Mouse (Mus musculus) CH12.LX (cell line): ENCODE data around the gene Sel1l. TPM values are rescaled to one million over a fixed set of nuclear protein-coding genes. Genes with fewer than 3 reads are reported as not detected.

ENCODE experiments used
- DNase-seq: peaks from one replicate; pipeline ENCODE4 v3.0.0-alpha.2; 2013; ENCODE audit errors: extremely low read depth
- H3K27ac ChIP-seq: 2 replicates; pipeline ENCODE4 v1.5.1; 2012; ENCODE audit warnings: low read depth, mild to moderate bottlenecking, control low read depth, moderate library complexity; ENCODE audit not compliant: insufficient read depth
- H3K27me3 ChIP-seq: replicated peaks from 2 replicates; pipeline ENCODE3; 2012; ENCODE audit warnings: inconsistent platforms
- H3K36me3 ChIP-seq, 2 experiments: replicated peaks in 1 of 2; 2 replicates each; pipeline versions ENCODE3 to v1.6.1; 2012; ENCODE audit warnings: inconsistent platforms in 1 of 2, low read length in 1 of 2, mild to moderate bottlenecking in 1 of 2, mixed read lengths in 1 of 2, moderate library complexity in 1 of 2; ENCODE audit not compliant: control insufficient read depth in 1 of 2, insufficient read depth in 1 of 2
- H3K4me1 ChIP-seq, 2 experiments: 2 replicates each; pipeline ENCODE4 v1.6.1; 2012; ENCODE audit warnings: inconsistent platforms in 1 of 2, moderate library complexity in 1 of 2; ENCODE audit not compliant: insufficient read depth in 2 of 2, control insufficient read depth in 1 of 2
- H3K4me2 ChIP-seq: 2 replicates; pipeline ENCODE4 v1.6.1; 2012; ENCODE audit warnings: low read depth, mild to moderate bottlenecking, control low read depth; ENCODE audit not compliant: poor library complexity, insufficient read depth, severe bottlenecking
- H3K4me3 ChIP-seq, 3 experiments: fragments of 150-350 bp in 1 of 3; sonication (generic) in 1 of 3; replicated peaks in 1 of 3; 2 replicates each; pipeline versions ENCODE3 to v1.5.1; 2011 to 2012; ENCODE audit warnings: low read depth in 2 of 3, low read length in 2 of 3, mild to moderate bottlenecking in 2 of 3, moderate library complexity in 2 of 3, control low read depth in 1 of 3, improper control_type of control experiment in 1 of 3, inconsistent platforms in 1 of 3, mixed read lengths in 1 of 3; ENCODE audit not compliant: poor library complexity in 1 of 3
- H3K79me2 ChIP-seq: replicated peaks from 2 replicates; pipeline ENCODE4 v1.6.1; 2012; ENCODE audit warnings: mild to moderate bottlenecking, moderate library complexity; ENCODE audit not compliant: control insufficient read depth, poor library complexity, insufficient read depth, severe bottlenecking; ENCODE audit errors: extremely low read depth
- H3K9ac ChIP-seq: 2 replicates; pipeline ENCODE4 v1.6.1; 2012; ENCODE audit warnings: low read depth, mild to moderate bottlenecking, control low read depth, moderate library complexity; ENCODE audit not compliant: insufficient read depth
- H3K9me3 ChIP-seq: replicated peaks from 2 replicates; pipeline ENCODE3; 2012; ENCODE audit warnings: low read length, inconsistent platforms, mixed read lengths
- BHLHE40 ChIP-seq: IDR thresholded peaks from 2 replicates; pipeline ENCODE4 v1.6.1; 2011; ENCODE audit warnings: mild to moderate bottlenecking, low read depth, low read length, improper control_type of control experiment
- CHD1 ChIP-seq: IDR thresholded peaks from 2 replicates; pipeline ENCODE4 v1.6.1; 2012; ENCODE audit warnings: low read depth, low read length, improper control_type of control experiment, inconsistent platforms
- CHD2 ChIP-seq: IDR thresholded peaks from 2 replicates; pipeline ENCODE4 v1.6.1; 2011; ENCODE audit warnings: low read length, improper control_type of control experiment
- CTCF ChIP-seq, 2 experiments: IDR thresholded peaks in 1 of 2; conservative IDR thresholded peaks in 1 of 2; 2 replicates each; pipeline ENCODE4 v1.5.1; 2011 to 2012; ENCODE audit warnings: low read depth in 2 of 2, low read length in 2 of 2, improper control_type of control experiment in 1 of 2, inconsistent platforms in 1 of 2, mild to moderate bottlenecking in 1 of 2, moderate library complexity in 1 of 2
- E2F4 ChIP-seq: IDR thresholded peaks from 2 replicates; pipeline ENCODE4 v1.6.1; 2011; ENCODE audit warnings: low read depth, low read length, improper control_type of control experiment; ENCODE audit not compliant: insufficient replicate concordance
- ELF1 ChIP-seq: IDR thresholded peaks from 2 replicates; pipeline ENCODE4 v1.6.1; 2014; ENCODE audit warnings: low read depth, mild to moderate bottlenecking, inconsistent platforms, low read length, improper control_type of control experiment
- EP300 ChIP-seq: IDR thresholded peaks from 2 replicates; pipeline ENCODE4 v1.6.1; 2011; ENCODE audit warnings: low read length, improper control_type of control experiment
- ETS1 ChIP-seq: conservative IDR thresholded peaks from 2 replicates; pipeline ENCODE4 v1.6.1; 2012; ENCODE audit warnings: low read depth, mild to moderate bottlenecking, inconsistent platforms, low read length, improper control_type of control experiment, moderate library complexity
- GABPA ChIP-seq: IDR thresholded peaks from 2 replicates; pipeline ENCODE4 v1.6.1; 2012; ENCODE audit warnings: low read depth, low read length, improper control_type of control experiment, inconsistent platforms; ENCODE audit not compliant: insufficient replicate concordance
- HCFC1 ChIP-seq: IDR thresholded peaks from 2 replicates; pipeline ENCODE4 v1.6.1; 2012; ENCODE audit warnings: low read depth, mild to moderate bottlenecking, inconsistent platforms, low read length, improper control_type of control experiment
- IRF4 ChIP-seq: IDR thresholded peaks from 2 replicates; pipeline ENCODE4 v1.6.1; 2014; ENCODE audit warnings: low read depth, mild to moderate bottlenecking, inconsistent platforms, low read length, improper control_type of control experiment
- JUN ChIP-seq: IDR thresholded peaks from 2 replicates; pipeline ENCODE4 v1.6.1; 2011; ENCODE audit warnings: low read depth, mild to moderate bottlenecking, low read length, improper control_type of control experiment, moderate library complexity; ENCODE audit not compliant: insufficient read depth
- JUND ChIP-seq: conservative IDR thresholded peaks from 2 replicates; pipeline ENCODE4 v1.6.1; 2011; ENCODE audit warnings: low read depth, low read length, improper control_type of control experiment
- KAT2A ChIP-seq: IDR thresholded peaks from 2 replicates; pipeline ENCODE4 v1.6.1; 2012; ENCODE audit warnings: low read length, improper control_type of control experiment, inconsistent platforms; ENCODE audit not compliant: insufficient replicate concordance
- MAFK ChIP-seq: IDR thresholded peaks from 2 replicates; pipeline ENCODE4 v1.6.1; 2011; ENCODE audit warnings: low read length, improper control_type of control experiment; ENCODE audit not compliant: insufficient replicate concordance
- MAX ChIP-seq: IDR thresholded peaks from 2 replicates; pipeline ENCODE4 v1.6.1; 2011; ENCODE audit warnings: low read length, improper control_type of control experiment
- MAZ ChIP-seq: IDR thresholded peaks from 2 replicates; pipeline ENCODE4 v1.6.1; 2012; ENCODE audit warnings: low read depth, mild to moderate bottlenecking, inconsistent platforms, low read length, improper control_type of control experiment, moderate library complexity
- MEF2A ChIP-seq: IDR thresholded peaks from 2 replicates; pipeline ENCODE4 v1.6.1; 2014; ENCODE audit warnings: low read depth, mild to moderate bottlenecking, inconsistent platforms, low read length, improper control_type of control experiment, borderline replicate concordance
- MXI1 ChIP-seq: IDR thresholded peaks from 2 replicates; pipeline ENCODE4 v1.6.1; 2011; ENCODE audit warnings: mild to moderate bottlenecking, low read depth, low read length, improper control_type of control experiment
- MYC ChIP-seq: IDR thresholded peaks from 2 replicates; pipeline ENCODE4 v1.6.1; 2011; ENCODE audit warnings: low read depth, mild to moderate bottlenecking, improper control_type of control experiment, low read length
- NELFE ChIP-seq: IDR thresholded peaks from 2 replicates; pipeline ENCODE4 v1.6.1; 2011; ENCODE audit warnings: low read depth, low read length, improper control_type of control experiment
- NRF1 ChIP-seq: IDR thresholded peaks from 2 replicates; pipeline ENCODE4 v1.6.1; 2014; ENCODE audit warnings: low read depth, mild to moderate bottlenecking, inconsistent platforms, low read length, improper control_type of control experiment, moderate library complexity
- PAX5 ChIP-seq: IDR thresholded peaks from 2 replicates; pipeline ENCODE4 v1.6.1; 2012; ENCODE audit warnings: low read length, inconsistent platforms, mixed read lengths
- POLR2A ChIP-seq: IDR thresholded peaks from 2 replicates; pipeline ENCODE4 v1.6.1; 2011; ENCODE audit warnings: low read depth, mild to moderate bottlenecking, improper control_type of control experiment, low read length
- POLR2AphosphoS2 ChIP-seq: IDR thresholded peaks from 2 replicates; pipeline ENCODE4 v1.6.1; 2011; ENCODE audit warnings: low read depth, low read length, improper control_type of control experiment
- RAD21 ChIP-seq: IDR thresholded peaks from 2 replicates; pipeline ENCODE4 v1.6.1; 2011; ENCODE audit warnings: low read depth, mild to moderate bottlenecking, low read length, improper control_type of control experiment, moderate library complexity
- RCOR1 ChIP-seq: conservative IDR thresholded peaks from 2 replicates; pipeline ENCODE4 v1.6.1; 2012; ENCODE audit warnings: low read depth, mild to moderate bottlenecking, inconsistent platforms, low read length, improper control_type of control experiment
- SIN3A ChIP-seq: IDR thresholded peaks from 2 replicates; pipeline ENCODE4 v1.6.1; 2012; ENCODE audit warnings: low read length, improper control_type of control experiment, inconsistent platforms
- SMC3 ChIP-seq: IDR thresholded peaks from 2 replicates; pipeline ENCODE4 v1.6.1; 2011; ENCODE audit warnings: low read depth, low read length, improper control_type of control experiment
- TBP ChIP-seq: conservative IDR thresholded peaks from 2 replicates; pipeline ENCODE4 v1.6.1; 2011; ENCODE audit warnings: low read depth, low read length, improper control_type of control experiment
- TCF12 ChIP-seq: IDR thresholded peaks from 2 replicates; pipeline ENCODE4 v1.6.1; 2014; ENCODE audit warnings: low read depth, mild to moderate bottlenecking, inconsistent platforms, low read length, improper control_type of control experiment
- UBTF ChIP-seq: IDR thresholded peaks from 2 replicates; pipeline ENCODE4 v1.6.1; 2012; ENCODE audit warnings: low read depth, mild to moderate bottlenecking, inconsistent platforms, low read length, improper control_type of control experiment, moderate library complexity
- USF1 ChIP-seq: IDR thresholded peaks from 2 replicates; pipeline ENCODE4 v1.6.1; 2014; ENCODE audit warnings: low read depth, mild to moderate bottlenecking, inconsistent platforms, low read length, improper control_type of control experiment
- USF2 ChIP-seq: conservative IDR thresholded peaks from 2 replicates; pipeline ENCODE4 v1.6.1; 2011; ENCODE audit warnings: low read depth, low read length, improper control_type of control experiment
- ZC3H11A ChIP-seq: IDR thresholded peaks from 2 replicates; pipeline ENCODE4 v1.6.1; 2012; ENCODE audit warnings: low read depth, mild to moderate bottlenecking, inconsistent platforms, low read length, improper control_type of control experiment
- ZKSCAN1 ChIP-seq: IDR thresholded peaks from 2 replicates; pipeline ENCODE4 v1.6.1; 2012; ENCODE audit warnings: low read depth, inconsistent platforms, low read length, improper control_type of control experiment, borderline replicate concordance
- ZMIZ1 ChIP-seq: IDR thresholded peaks from 2 replicates; pipeline ENCODE4 v1.6.1; 2012; ENCODE audit warnings: low read depth, mild to moderate bottlenecking, inconsistent platforms, low read length, improper control_type of control experiment
- ZNF384 ChIP-seq: IDR thresholded peaks from 2 replicates; pipeline ENCODE4 v1.6.1; 2012; ENCODE audit warnings: low read depth, low read length, improper control_type of control experiment, inconsistent platforms
- dilution Hi-C: fragments of 300-500 bp; cut with MboI; formaldehyde crosslinking; loops from 2 replicates; pipeline ENCODE4 v1.14.3; 2020; ENCODE audit warnings: low sequenced_read_pairs; ENCODE audit not compliant: extremely low pct_unique_long_range_greater_than_20kb, extremely low pct_ligation_motif_present
- in situ Hi-C: fragments of 300-500 bp; cut with MboI; formaldehyde crosslinking; loops from 3 replicates; pipeline ENCODE4 v1.14.3; 2019; ENCODE audit warnings: low sequenced_read_pairs, low pct_ligation_motif_present, low pct_unique_long_range_greater_than_20kb, mixed read lengths
- polyA plus RNA-seq: library from polyadenylated mRNA; unstranded; fragments of >175 nt; gene quantifications from 2 replicates; pipeline ENCODE4 v1.2.1, GENCODE M21; 2012; ENCODE audit warnings: low read depth; ENCODE audit not compliant: insufficient read length
- total RNA-seq, 2 experiments: library from RNA; depleted of rRNA; stranded (reverse); fragments of 300-350 nt in 1 of 2; fragments of >200 nt in 1 of 2; gene quantifications; 2 replicates each; pipeline ENCODE4 v1.2.3; 2012 to 2014

Sel1l gene
- 126 and 155 TPM in 2 replicates for total RNA-seq (2012; rRNA removed)
- total RNA-seq (2014; rRNA removed): 46.6 and 49.0 TPM in 2 replicates
- polyA plus RNA-seq: 84.7 and 90.7 TPM in 2 replicates

- H3K4me1 ChIP-seq: peaks cover under 1 to 32% of the 10 kb centered on the region in 2 experiments
- in situ Hi-C loops: no loop called here
Observed at GRCm38 (mm10) chr12:91849045-91849467, at the start of gene Sel1l. TSS of gene Sel1l (minus strand) at chr12:91849157.

DNA sequence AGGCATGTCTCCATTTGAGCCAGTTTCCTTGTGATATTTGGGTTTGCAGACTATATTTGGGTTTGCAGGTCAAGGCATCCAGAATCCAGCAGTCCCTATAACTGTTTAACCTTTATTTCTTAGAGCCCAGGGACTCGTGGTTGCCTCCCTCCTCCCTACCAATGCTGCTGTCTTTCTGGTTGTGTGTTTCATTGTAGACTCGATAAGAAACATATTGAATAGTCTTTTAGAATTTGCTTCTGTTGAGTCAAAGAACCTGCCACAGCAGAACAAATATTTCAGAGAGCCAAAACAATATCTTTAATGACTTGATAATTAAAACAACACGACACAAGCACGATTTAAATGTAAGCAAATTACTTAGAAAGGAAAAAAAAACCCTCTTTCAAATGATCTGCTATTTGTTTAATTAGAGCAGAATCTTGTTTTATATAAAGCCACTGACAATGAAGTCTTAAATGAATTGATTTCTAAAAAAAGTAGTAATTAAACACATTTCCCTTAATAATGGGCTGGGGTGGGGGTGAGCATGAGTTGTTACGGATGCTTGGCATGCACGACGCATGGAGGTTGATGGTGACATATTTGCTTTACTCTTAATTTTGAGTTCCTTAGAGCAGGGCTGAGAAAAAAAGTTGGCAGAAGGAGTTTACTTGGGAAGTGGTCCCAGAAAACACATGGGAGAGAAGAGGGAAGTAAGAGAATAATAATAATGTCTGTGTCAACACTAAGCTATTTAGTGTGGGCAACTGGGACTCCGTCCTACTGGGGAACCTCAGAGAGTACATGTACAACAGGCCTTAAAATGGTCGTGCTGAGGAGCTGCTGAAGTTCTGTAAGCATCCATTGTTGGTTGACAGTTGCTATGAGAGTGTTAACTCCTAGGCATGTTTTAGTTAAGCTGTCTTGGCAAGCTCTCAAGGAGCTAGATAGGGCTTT lies 43.9 kb upstream of the Sel1l start:
- TF ChIP-seq CHD1 (no peak), ZMIZ1 (no peak), MAFK (no peak), GABPA (no peak), MEF2A (no peak)
- Histone ChIP-seq H3K4me1 (peaks cover 0 to 6% of the 10 kb centered on the region in 2 experiments; a peak in 2 of 4 replicates), H3K4me3 (no peak overlapping the region), H3K27me3 (no peaks in the 10 kb centered on the region), H3K9me3 (no peaks in the 10 kb centered on the region), H3K79me2 (no peaks in the 10 kb centered on the region), H3K9ac (no peak overlapping the region), H3K36me3 (no peaks in the 10 kb centered on the region), H3K4me2 (no peak overlapping the region), H3K27ac (no peak overlapping the region)
- in situ Hi-C loops (no loop called here), dilution Hi-C loops (no loop called here)
- DNase-seq: no peak

More at GRCm38 (mm10) chr12:91849045-91849467, at the start of gene Sel1l:
- H3K27ac ChIP-seq: peak within 1 kb of the TSS; percentile 35
- peak within 1 kb of the TSS; percentile 97 for H3K9ac ChIP-seq
- H3K36me3 ChIP-seq: peaks cover under 1 to 21% of the 10 kb centered on the region in 2 experiments
- peak; percentile 99 for DNase-seq
- H3K4me2 ChIP-seq: peak within 1 kb of the TSS; percentile 21; the same call in 1 of the 2 replicates
- H3K27me3 ChIP-seq: peaks cover 3% of the 10 kb centered on the region
- no peaks in the 10 kb centered on the region for H3K9me3 ChIP-seq
- H3K4me3 ChIP-seq: peak within 1 kb of the TSS; percentile 64 to 89 (median 86)
- dilution Hi-C loops: no loop called here
- TF ChIP-seq SMC3 (no peak), BHLHE40 (no peak), UBTF (no peak), RCOR1 (no peak), JUN (no peak), EP300 (no peak), ZMIZ1 (peak; percentile 92), TBP (peak; percentile 31; the same call in 1 of the 2 replicates), HCFC1 (peak; percentile 96), ETS1 (no peak), CHD1 (no peak), ZNF384 (no peak), CHD2 (peak; percentile 93), MAX (no peak), MAFK (no peak), SIN3A (peak; percentile 93), GABPA (peak; percentile 19; the same call in 1 of the 2 replicates), POLR2AphosphoS2 (peak; percentile 56; the same call in 1 of the 2 replicates), MAZ (peak; percentile 63; the same call in 1 of the 2 replicates), ZC3H11A (no peak), PAX5 (no peak), MYC (no peak), CTCF (conservative IDR thresholded peaks at IDR 0.05 in 1 of 2, IDR thresholded peaks at IDR 0.05 in 1 of 2; ENCODE audit: low read depth in 2 of 2, low read length in 2 of 2) (no peak), USF2 (no peak), NRF1 (peak; percentile 50; the same call in 1 of the 2 replicates), E2F4 (peak; percentile 41; the same call in 1 of the 2 replicates), JUND (no peak), MXI1 (peak; percentile 72; the same call in 1 of the 2 replicates), TCF12 (peak; percentile 88), MEF2A (0 out of 2 replicates have a peak, but pooled peaks have one; percentile 8), RAD21 (no peak), NELFE (peak; percentile 84), POLR2A (peak; percentile 89), ZKSCAN1 (no peak), IRF4 (no peak; the same call in 1 of the 2 replicates), USF1 (no peak), KAT2A (peak; percentile 91; the same call in 1 of the 2 replicates), ELF1 (peak; percentile 91)
- TF ChIP-seq, all 38 proteins: peak for 17
- peaks cover 40% of the 10 kb centered on the region for H3K79me2 ChIP-seq
